Mouse (Mus musculus): ENCODE data around the gene Vma21. TPM values are rescaled to one million over a fixed set of nuclear protein-coding genes. Genes with fewer than 3 reads are reported as not detected.

Gene Vma21
- total RNA-seq (2021), result 10 to 100 TPM; 20.9 to 22.8 TPM
- long read RNA-seq, experiment 1, full-length matches to known transcripts, result 43 of 47 reads
- long read RNA-seq, experiment 1, partial matches to known transcripts, result 3 of 47 reads
- long read RNA-seq, experiment 1, other reads (novel, unspliced or antisense), result 1 of 47 reads
- long read RNA-seq, experiment 2, full-length matches to known transcripts, result 31 of 33 reads
- long read RNA-seq, experiment 2, partial matches to known transcripts, result 0 of 33 reads
- long read RNA-seq, experiment 2, other reads (novel, unspliced or antisense), result 2 of 33 reads

DNA sequence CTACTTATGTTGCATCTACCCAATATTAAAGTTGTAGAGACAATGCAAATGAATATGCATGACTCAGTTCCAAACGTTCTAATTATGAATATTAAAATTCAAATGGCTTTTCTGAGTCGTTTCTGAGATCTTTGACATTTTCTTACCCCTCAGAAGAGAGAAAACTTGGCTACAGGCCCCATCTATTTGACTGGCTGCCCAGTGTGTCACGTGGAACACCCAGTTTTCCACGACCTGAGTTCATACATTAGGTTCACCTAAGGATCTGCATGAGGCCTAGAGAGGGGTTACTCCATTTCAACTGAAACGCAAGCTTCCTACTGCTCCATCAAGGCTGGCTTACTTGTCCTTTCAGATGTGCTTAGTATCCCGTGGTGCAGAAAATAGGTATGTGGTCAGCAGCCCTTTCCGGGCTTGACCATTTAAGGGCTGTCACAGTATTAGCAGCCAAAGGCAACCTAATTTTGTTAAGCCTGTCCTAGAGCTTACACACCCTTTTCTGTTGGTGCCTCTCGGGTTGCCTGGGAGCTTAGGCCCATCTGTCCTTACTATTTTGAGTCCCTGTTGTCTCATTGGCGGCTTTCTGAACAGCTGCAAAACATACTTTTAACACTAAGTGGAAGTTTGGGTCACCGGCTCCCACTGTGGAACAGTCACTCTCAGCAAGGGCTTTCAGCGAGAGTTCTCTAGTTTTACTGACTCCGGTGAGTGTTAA lies at the start of gene Vma21:
Gene Vma21 (plus strand): TSS at position 294 of the 715 bp plus-strand sequence.
- peak; percentile 16 for DNase-seq

DNA sequence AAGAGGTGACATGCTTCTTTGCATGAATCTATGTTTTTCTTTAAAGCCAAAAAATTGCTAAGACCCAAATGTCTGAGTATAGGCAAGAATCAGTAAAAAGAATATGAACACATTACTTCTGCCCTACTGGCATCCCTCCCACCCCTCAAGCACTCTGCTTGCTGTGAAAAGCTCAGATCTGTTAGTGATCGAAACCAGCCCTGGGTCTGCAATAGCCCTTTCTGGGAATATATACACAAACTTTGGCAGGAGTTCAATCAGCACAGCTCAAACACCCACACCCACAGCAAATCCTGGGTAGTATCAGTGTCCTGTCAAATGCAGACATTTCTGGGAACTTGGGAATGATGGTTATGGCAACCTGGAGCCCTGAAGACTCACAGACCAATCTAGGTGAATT lies 47.8 kb upstream of the Vma21 start:
- no peak for DNase-seq

DNA sequence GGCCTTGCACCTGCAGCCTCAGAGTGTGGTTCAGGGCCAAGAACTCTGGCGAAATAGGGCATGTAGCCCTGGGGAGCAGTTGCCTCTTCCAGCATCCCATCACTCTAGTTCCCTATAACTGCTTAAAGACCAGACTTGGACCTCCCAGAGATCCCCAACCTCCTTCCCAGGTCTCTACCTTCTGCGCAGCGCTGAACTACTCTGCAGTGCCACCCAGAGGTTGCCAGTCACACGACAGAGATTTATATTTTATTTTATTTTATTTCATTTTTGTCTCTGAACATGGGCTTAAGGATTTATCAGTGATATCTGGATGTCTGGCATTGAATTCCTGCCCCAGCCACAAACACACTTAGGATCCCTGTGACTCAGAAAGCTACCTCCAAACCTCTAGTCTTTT lies 24.6 kb upstream of the Vma21 start:
- DNase-seq, result peak; percentile 2

DNA sequence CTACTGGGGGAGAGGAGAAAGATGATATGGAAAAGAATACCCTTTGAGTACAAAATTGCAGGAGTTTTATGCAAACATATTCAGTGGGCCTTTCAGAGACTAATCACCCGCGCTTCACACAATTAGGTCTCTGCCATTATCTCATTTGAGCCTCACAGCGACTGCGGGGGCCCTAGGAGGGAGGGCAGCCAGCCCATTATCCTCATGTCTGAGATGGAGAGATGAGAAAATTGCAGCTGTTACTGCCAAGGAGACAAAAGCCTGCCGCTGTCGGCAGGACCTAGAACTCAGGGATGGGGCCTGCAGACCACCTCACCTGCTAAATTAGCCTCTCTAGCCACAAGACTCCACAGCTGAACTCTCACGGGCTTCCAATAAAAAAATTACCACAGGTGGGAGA lies 18.0 kb upstream of the Vma21 start:
- DNase-seq, result no peak

DNA sequence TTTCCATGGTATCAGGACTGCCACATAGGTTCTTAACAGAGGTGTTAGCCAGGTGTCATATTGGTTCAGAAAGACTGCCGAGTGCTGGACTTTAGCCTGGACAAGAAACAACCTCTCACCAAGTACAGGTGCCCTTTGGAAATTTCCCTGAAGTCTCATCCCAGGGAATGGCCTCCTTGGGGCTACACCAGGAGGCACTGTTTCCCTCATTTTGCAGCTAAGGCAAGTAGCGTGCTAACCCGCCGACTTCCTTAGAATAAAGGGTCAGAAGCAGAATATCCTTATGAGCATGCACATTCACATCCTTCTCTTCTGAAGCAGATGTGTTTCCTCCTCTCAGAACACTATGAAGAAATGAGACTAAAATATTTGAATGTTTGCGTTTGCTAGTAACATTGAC lies 16.8 kb upstream of the Vma21 start:
- DNase-seq, result peak; percentile 3

DNA sequence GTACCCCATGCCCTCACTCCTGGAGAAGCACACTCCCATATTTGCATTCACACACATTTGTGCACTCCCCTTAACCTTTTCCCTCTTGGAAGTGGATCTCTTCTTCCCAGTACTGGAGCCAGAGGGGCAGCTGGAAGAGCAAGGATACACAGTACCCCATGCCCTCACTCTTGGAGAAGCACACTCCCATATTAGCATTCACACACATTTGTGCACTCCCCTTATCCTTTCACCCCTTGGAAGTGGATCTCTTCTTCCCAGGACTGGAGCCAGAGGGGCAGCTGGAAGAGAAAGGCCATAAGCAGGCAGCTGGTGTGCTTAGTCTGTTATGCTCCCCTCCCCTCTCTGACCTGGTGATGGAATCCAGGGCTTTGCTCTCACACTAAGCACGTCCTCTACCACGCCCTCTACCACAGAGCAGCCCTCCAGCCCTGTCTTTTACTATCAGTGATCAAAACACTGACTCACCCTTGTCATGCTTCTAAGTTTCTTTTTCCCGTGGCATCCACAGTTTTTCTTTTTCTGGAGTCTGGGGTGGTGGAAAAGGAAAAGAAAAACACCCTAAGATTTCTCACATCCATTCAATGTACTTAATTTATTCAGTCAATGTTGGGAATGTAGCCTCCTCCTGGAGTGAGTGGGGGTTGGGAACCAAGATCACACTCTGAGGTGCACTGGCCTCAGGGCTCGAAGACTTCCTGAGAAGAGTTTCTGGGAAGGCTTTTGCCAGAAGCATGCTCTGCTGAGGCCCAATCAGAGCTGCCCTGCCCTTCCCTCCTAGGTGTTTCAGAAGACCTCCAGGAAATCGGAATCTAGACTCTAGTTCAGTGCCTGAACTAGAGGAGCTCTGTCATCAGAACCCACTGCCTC lies 3.5 kb upstream of the Vma21 start:
- no peak for DNase-seq

DNA sequence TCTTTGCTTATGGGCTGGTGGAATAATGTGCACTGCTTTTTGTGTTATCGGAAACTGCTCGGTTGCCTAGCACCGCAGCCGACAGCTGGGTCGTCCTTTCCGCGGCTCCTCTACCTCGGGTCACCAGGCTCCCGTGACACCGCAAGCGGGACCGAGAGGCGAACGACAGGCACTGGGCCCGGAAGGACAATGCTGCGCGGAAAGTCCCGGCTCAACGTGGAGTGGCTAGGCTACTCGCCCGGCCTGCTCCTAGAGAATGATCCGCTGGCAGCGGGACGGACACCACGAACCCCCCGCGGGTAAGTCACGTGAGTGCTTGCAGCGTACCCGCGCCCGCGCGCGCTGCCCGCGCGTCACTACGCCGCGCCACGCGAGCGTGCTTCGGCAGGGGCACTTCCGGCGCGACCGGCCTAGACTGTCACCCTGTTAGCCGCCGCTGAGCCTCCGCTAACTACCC lies 705 bp downstream of the Vma21 start:
- DNase-seq, result peak; percentile 77

DNA sequence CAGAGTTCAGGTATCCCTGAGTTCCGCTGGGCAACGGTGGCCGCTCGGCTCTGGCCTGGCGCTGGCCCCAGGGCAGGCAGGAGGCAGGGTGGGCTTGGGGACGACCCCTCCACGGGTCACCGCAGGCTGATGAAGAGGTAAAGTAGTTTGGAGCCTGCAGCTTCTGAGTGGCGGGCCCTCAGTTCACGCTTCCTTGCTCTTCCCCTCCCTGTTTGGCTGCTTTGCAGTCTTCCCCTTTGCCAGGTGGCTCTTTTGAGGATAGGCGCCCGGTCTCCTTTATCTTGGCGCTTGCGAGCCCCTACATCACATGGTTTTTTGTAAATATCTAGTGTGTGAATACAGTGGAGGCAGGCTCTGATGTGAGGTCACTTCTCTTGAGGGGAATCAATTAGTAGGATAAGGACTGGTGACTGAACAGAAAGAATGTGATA lies 1.2 kb downstream of the Vma21 start:
- no peak for DNase-seq

DNA sequence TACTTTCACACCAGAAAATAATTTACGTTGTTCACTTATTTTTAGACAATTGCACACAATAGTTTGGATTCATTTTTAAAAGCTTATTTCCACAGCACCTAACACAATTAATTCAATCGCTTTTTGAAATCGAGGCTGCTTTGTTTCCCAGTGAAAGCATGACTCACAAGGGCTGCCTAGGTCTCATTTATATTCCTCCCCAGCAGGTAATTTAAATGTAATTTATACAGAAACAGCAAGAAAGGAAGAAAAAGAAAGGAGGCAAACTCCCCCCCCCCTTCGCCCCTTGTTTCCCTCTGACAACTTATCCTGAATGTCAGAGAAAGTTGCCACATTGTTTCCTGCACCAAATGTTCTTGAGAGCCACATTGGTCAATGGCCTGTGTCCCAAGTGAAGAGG lies 23.2 kb downstream of the Vma21 start:
- no peak for DNase-seq

DNA sequence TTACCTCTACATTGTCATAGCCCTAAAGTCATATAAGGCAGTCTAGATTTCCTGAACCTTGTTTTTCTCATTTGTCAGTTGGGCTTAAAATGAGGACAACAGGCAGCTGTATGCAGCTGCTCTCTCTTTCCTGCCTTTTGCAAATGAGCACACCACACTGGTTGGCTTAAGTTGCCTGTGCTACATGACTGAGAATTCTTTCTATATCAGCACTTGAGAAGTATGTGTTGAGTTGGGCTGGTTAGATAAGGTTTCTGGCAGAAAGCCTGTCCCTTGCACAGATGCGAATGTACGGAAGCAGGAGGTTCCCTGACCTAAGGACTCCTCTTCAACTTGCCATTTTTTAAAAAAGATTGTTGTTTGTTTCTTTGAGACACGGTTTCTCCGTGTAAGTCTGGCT lies 31.0 kb downstream of the Vma21 start:
- no peak for DNase-seq

DNA sequence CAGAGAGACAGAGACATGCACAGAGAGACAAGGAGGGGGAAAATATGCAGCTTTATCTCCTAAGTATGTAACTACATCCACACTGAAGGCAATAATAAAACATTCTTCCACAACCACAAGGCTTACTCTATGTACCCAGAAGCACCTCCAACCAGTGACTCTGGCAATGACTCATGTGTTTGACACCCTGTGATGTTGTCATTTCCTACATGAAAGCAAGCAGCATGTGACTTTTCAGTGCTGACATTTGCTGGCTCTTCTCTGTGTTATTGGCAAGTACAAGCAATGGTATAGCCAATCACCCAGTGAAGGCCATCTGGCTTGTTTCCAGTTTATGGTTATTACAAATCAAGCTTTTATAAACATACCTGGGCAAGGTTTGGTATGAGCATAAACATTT lies 38.1 kb downstream of the Vma21 start:
- no peak for DNase-seq

Other genes starting within 250 kb of the Vma21 start
- 1 to 10 TPM; 3.2 to 4.2 TPM for gene Gpr50, start 152.3 kb upstream of the Vma21 start, total RNA-seq (2021)
- gene Gm1141, start 105.1 kb downstream of the Vma21 start, total RNA-seq (2021), result under 1 TPM in 1 of 2 experiments, not detected in 1; 0.72 TPM
- 10 to 100 TPM; 18.1 to 20.4 TPM for gene Prrg3, start 146.7 kb downstream of the Vma21 start, total RNA-seq (2021)
- not detected for gene Fate1, start 157.1 kb downstream of the Vma21 start, total RNA-seq (2021)
- gene Cnga2, start 175.9 kb downstream of the Vma21 start, total RNA-seq (2021), result not detected

Data from gastrocnemius, postnatal 10 days (tissue).